Mouse (Mus musculus): ENCODE data around the gene Rnf168. TPM values are rescaled to one million over a fixed set of nuclear protein-coding genes. Genes with fewer than 3 reads are reported as not detected.
"Not testable (repeated sequence)": the region's sequence is repeated elsewhere in the genome, so short reads cannot be mapped to it uniquely, and the experiment has no call there.

Gene Rnf168
- 10 to 100 TPM; 22.2 to 23.6 TPM for total RNA-seq (2021)

GRCm38 (mm10) chr16:32277308-32278256 lies at the start of gene Rnf168:
Gene Rnf168 (plus strand): TSS chr16:32277459.
- DNase-seq, result peak; percentile 92

GRCm38 (mm10) chr16:32232050-32232449 lies 45.2 kb upstream of the Rnf168 start:
- peak; percentile 31 for DNase-seq

GRCm38 (mm10) chr16:32237930-32238680 lies 39.2 kb upstream of the Rnf168 start:
- DNase-seq, result peak; percentile 33

- DNase-seq, result no peak
Measured at GRCm38 (mm10) chr16:32239428-32240312, 37.6 kb upstream of the Rnf168 start.

GRCm38 (mm10) chr16:32243901-32244300 lies 33.4 kb upstream of the Rnf168 start:
- no peak for DNase-seq

GRCm38 (mm10) chr16:32246351-32246791 lies 30.9 kb upstream of the Rnf168 start:
- DNase-seq, result peak; percentile 60

GRCm38 (mm10) chr16:32246952-32247370 lies 30.3 kb upstream of the Rnf168 start, which contains the start of the genes Fbxo45 and Wdr53:
Gene Fbxo45 (minus strand): TSS chr16:32247158.
Gene Wdr53 (plus strand): TSS chr16:32247227.
- peak; percentile 96 for DNase-seq

- not testable (repeated sequence) for DNase-seq
Measured at GRCm38 (mm10) chr16:32264225-32264624, 13.0 kb upstream of the Rnf168 start.

GRCm38 (mm10) chr16:32271291-32271690 lies 6.0 kb upstream of the Rnf168 start, which contains the start of gene Smco1:
Gene Smco1 (plus strand): TSS chr16:32271468.
- peak; percentile 43 for DNase-seq

- DNase-seq, result no peak
Measured at GRCm38 (mm10) chr16:32273338-32273737, 3.9 kb upstream of the Rnf168 start.

GRCm38 (mm10) chr16:32275041-32275440 lies 2.2 kb upstream of the Rnf168 start:
- no peak for DNase-seq

- DNase-seq, result no peak
Measured at GRCm38 (mm10) chr16:32275830-32276229, 1.4 kb upstream of the Rnf168 start.

GRCm38 (mm10) chr16:32278396-32278795 lies 1.1 kb downstream of the Rnf168 start:
- DNase-seq, result no peak

- DNase-seq, result no peak
Measured at GRCm38 (mm10) chr16:32280211-32280610, 3.0 kb downstream of the Rnf168 start.

- no peak for DNase-seq
Measured at GRCm38 (mm10) chr16:32282608-32283007, 5.3 kb downstream of the Rnf168 start.

GRCm38 (mm10) chr16:32291821-32292220 lies 14.6 kb downstream of the Rnf168 start:
- no peak for DNase-seq

GRCm38 (mm10) chr16:32299617-32300016 lies 22.4 kb downstream of the Rnf168 start:
- DNase-seq, result not testable (repeated sequence)

GRCm38 (mm10) chr16:32303046-32303445 lies 25.8 kb downstream of the Rnf168 start:
- DNase-seq, result no peak

GRCm38 (mm10) chr16:32303886-32304285 lies 26.6 kb downstream of the Rnf168 start:
- no peak for DNase-seq

GRCm38 (mm10) chr16:32311970-32312369 lies 34.7 kb downstream of the Rnf168 start:
- DNase-seq, result no peak

- no peak for DNase-seq
Measured at GRCm38 (mm10) chr16:32312386-32312785, 35.1 kb downstream of the Rnf168 start.

- DNase-seq, result no peak
Measured at GRCm38 (mm10) chr16:32312859-32313258, 35.6 kb downstream of the Rnf168 start.

All from heart, postnatal 4 days (tissue).